Mouse (Mus musculus) lung, embryonic 15.5 days (tissue): ENCODE data around the gene Foxl1. TPM values are rescaled to one million over a fixed set of nuclear protein-coding genes. Genes with fewer than 3 reads are reported as not detected.

Experiments used
- ATAC-seq: fragments of 200-750 bp; cut with Nextera tagmentation; 2 replicates; pipeline ENCODE4 v1.8.0; 2017; ENCODE audit warnings: moderate number of reproducible peaks, borderline replicate concordance; ENCODE audit not compliant: low FRiP score, low TSS enrichment; ENCODE audit errors: extremely low read depth
- H3K27ac ChIP-seq: fragments of 300-500 bp; sonication (generic); 2 replicates; pipeline ENCODE4 v1.5.1; 2015; ENCODE audit warnings: moderate library complexity, mild to moderate bottlenecking, inconsistent platforms
- H3K27me3 ChIP-seq: fragments of 300-500 bp; sonication (generic); 2 replicates; pipeline ENCODE4 v1.6.1; 2015; ENCODE audit warnings: inconsistent platforms
- H3K36me3 ChIP-seq: fragments of 300-500 bp; sonication (generic); 2 replicates; pipeline ENCODE4 v1.6.1; 2015; ENCODE audit warnings: inconsistent platforms
- H3K4me1 ChIP-seq: fragments of 300-500 bp; sonication (generic); 2 replicates; pipeline ENCODE4 v1.6.1; 2015; ENCODE audit warnings: inconsistent platforms
- H3K4me2 ChIP-seq: fragments of 300-500 bp; sonication (generic); 2 replicates; pipeline ENCODE4 v1.6.1; 2015; ENCODE audit warnings: inconsistent platforms, mild to moderate bottlenecking, moderate library complexity
- H3K4me3 ChIP-seq: fragments of 300-500 bp; sonication (generic); 2 replicates; pipeline ENCODE4 v1.5.1; 2015; ENCODE audit warnings: mild to moderate bottlenecking, inconsistent platforms
- H3K9ac ChIP-seq: fragments of 300-500 bp; sonication (generic); 2 replicates; pipeline ENCODE4 v1.6.1; 2015; ENCODE audit warnings: inconsistent platforms
- H3K9me3 ChIP-seq: fragments of 300-500 bp; sonication (generic); 2 replicates; pipeline ENCODE4 v1.6.1; 2016; ENCODE audit warnings: inconsistent platforms
- WGBS: fragments of 180-500 bp; shearing (Covaris S2); methylation state at CpG from one replicate; pipeline ENCODE4 v1.1.7; 2015; 5-methylcytosine and 5-hydroxymethylcytosine counted together
- polyA plus RNA-seq: library from polyadenylated mRNA; unstranded; fragments of >200 nt; fragmentation: Nextera tagmentation; extraction: Ambion mirVana; gene quantifications from 2 replicates; pipeline ENCODE4 v1.2.1, GENCODE M21; 2015

Gene Foxl1
- polyA plus RNA-seq, 1 experiment from 2014 or later: 6.8 TPM

DNA sequence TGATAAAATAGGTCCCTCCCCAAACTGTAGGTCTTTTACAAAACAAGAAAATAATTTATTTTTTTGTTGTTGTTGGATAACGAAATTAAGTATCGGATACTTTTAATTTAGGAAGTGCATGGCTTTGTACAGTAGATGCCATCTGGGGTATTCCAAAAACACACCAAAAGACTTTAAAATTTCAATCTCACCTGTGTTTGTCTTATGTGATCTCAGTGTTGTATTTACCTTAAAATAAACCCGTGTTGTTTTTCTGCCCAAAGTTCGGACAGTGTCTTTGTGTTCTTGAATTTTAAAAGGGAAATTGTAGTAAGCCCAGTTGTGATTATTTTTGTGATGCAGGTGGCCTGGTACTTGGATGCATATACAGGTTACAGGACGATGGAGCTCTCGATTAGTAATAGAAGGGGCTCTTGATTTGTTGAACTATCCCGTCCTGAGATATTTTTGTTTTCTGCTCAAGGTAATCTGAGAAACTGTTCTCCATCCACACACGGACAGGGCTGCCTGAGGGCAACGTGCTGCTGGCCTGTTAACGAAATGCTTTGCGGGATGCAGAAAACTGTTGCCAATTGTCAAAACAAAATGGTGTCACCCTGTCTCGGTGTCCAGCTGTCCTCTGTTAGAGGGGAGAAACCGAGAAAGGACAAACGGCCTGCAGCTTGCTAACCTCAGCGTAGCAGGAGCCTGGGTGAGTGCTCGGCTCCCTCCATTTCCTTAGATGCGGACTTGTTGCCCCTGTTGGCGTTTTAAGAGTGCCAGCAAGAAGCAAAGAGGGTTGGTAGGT lies 8.9 kb upstream of the Foxl1 start:
- Histone ChIP-seq H3K4me1 (peaks cover 28% of the 10 kb centered on the region), H3K27ac (no peak overlapping the region), H3K9ac (no peak overlapping the region), H3K36me3 (no peaks in the 10 kb centered on the region), H3K9me3 (no peaks in the 10 kb centered on the region), H3K4me3 (peak overlapping the region; percentile 10), H3K4me2 (0 out of 2 replicates have a peak overlapping the region, but pooled peaks have one; percentile 10), H3K27me3 (peaks cover 97% of the 10 kb centered on the region)
- WGBS: 14% methylated on average over 18 of the region's 18 CpGs
- no peak for ATAC-seq

DNA sequence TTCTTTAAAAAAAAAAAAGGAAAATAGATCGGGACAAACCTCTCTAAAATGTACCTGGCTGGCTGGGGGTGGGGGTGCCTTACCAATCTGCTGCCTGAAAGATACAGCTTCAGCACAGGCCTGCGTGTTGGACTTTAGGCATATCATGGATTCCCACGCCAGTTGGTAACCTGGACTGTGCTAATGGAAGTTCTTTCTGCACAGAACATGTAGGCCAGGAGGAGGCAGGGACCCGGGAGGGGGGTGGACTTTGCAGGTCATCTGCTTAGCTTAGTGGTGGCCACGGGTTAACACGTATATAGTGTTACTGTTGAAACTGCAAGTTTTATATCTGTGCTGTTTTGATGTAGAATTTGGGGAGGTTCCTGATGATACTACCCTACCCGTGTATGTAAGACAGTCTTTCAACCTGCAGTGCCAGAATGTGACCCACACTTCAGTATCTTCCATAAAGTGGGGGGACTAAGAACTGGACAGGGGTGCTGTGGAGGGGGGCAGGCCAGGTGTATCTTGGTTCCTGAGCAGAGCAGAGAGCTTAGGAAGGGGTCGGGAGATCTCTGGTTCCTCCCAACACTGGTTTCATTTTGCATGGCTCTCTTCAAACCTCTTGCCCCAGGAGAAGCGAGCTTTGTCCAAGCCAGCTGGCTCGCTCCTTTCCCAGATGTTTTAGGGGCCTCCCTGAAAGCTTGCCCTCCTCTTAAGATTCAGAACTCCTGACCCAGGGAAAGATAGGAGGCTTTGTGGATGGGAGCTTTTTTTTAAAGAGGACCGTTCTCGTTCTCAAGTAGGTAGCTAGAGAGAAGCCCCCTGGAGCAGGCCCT lies 7.9 kb upstream of the Foxl1 start:
- Histone ChIP-seq H3K4me3 (peak overlapping the region; percentile 4; the same call in 1 of the 2 replicates), H3K4me2 (0 out of 2 replicates have a peak overlapping the region, but pooled peaks have one; percentile 10), H3K9me3 (no peaks in the 10 kb centered on the region), H3K36me3 (no peaks in the 10 kb centered on the region), H3K4me1 (peaks cover 30% of the 10 kb centered on the region), H3K27me3 (peaks cover 96% of the 10 kb centered on the region), H3K9ac (no peak overlapping the region), H3K27ac (no peak overlapping the region)
- WGBS: 36% methylated on average over 12 of the region's 12 CpGs
- no peak for ATAC-seq

GRCm38 (mm10) chr8:121120456-121121419 lies 7.0 kb upstream of the Foxl1 start:
- H3K4me1 ChIP-seq: peaks cover 25% of the 10 kb centered on the region
- 42% methylated on average over 17 of the region's 17 CpGs for WGBS
- no peak overlapping the region for H3K9ac ChIP-seq
- H3K27me3 ChIP-seq: peaks cover 96% of the 10 kb centered on the region
- H3K4me3 ChIP-seq: peak overlapping the region; percentile 3; the same call in 1 of the 2 replicates
- no peaks in the 10 kb centered on the region for H3K36me3 ChIP-seq
- no peaks in the 10 kb centered on the region for H3K9me3 ChIP-seq
- ATAC-seq: no peak
- H3K27ac ChIP-seq: no peak overlapping the region
- 0 out of 2 replicates have a peak overlapping the region, but pooled peaks have one; percentile 12 for H3K4me2 ChIP-seq

DNA sequence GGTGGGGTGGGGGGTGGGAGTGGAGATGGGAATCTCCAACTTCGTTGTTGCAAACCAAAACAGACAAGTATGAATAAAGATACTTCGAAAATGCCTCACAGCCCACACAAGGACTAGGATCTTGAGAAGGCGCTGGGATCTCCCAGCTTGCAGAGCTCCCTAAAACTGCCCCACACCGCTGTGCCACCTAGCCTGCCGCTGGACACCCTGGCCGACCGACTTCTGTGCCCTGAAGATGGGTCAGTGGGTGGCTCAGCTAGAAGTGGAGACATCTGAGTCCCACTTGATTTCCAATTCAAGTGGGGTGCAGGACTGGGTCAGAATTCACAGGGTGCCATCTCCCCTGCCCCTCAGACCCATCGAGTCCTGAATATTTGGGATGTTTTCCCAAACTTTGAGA lies 6.0 kb upstream of the Foxl1 start:
- ATAC-seq: no peak
- Histone ChIP-seq H3K9ac (no peak overlapping the region), H3K36me3 (no peaks in the 10 kb centered on the region), H3K27ac (no peak overlapping the region), H3K4me3 (no peak overlapping the region), H3K4me1 (peaks cover 28% of the 10 kb centered on the region), H3K9me3 (no peaks in the 10 kb centered on the region), H3K27me3 (peaks cover 98% of the 10 kb centered on the region), H3K4me2 (no peak overlapping the region)
- 48% methylated on average over 8 of the region's 8 CpGs for WGBS

- no peak overlapping the region for H3K9ac ChIP-seq
- 53% methylated on average over 7 of the region's 7 CpGs for WGBS
Measured at GRCm38 (mm10) chr8:121122368-121122767, 5.4 kb upstream of the Foxl1 start.

GRCm38 (mm10) chr8:121123113-121123512 lies 4.6 kb upstream of the Foxl1 start:
- no peak overlapping the region for H3K4me2 ChIP-seq
- no peak overlapping the region for H3K4me3 ChIP-seq
- H3K27me3 ChIP-seq: peaks cover 98% of the 10 kb centered on the region
- peaks cover 28% of the 10 kb centered on the region for H3K4me1 ChIP-seq
- H3K9me3 ChIP-seq: no peaks in the 10 kb centered on the region
- ATAC-seq: no peak
- H3K9ac ChIP-seq: no peak overlapping the region
- no peak overlapping the region for H3K27ac ChIP-seq
- no peaks in the 10 kb centered on the region for H3K36me3 ChIP-seq
- 73% methylated on average over 2 of the region's 2 CpGs for WGBS

More at GRCm38 (mm10) chr8:121122368-121122767, 5.4 kb upstream of the Foxl1 start:
- H3K4me2 ChIP-seq: no peak overlapping the region
- H3K9me3 ChIP-seq: no peaks in the 10 kb centered on the region
- no peak for ATAC-seq
- H3K27me3 ChIP-seq: peaks cover 98% of the 10 kb centered on the region
- H3K36me3 ChIP-seq: no peaks in the 10 kb centered on the region
- no peak overlapping the region for H3K4me3 ChIP-seq
- H3K4me1 ChIP-seq: peaks cover 28% of the 10 kb centered on the region
- no peak overlapping the region for H3K27ac ChIP-seq

GRCm38 (mm10) chr8:121124547-121125239 lies 3.0 kb upstream of the Foxl1 start:
- peaks cover 98% of the 10 kb centered on the region for H3K27me3 ChIP-seq

DNA sequence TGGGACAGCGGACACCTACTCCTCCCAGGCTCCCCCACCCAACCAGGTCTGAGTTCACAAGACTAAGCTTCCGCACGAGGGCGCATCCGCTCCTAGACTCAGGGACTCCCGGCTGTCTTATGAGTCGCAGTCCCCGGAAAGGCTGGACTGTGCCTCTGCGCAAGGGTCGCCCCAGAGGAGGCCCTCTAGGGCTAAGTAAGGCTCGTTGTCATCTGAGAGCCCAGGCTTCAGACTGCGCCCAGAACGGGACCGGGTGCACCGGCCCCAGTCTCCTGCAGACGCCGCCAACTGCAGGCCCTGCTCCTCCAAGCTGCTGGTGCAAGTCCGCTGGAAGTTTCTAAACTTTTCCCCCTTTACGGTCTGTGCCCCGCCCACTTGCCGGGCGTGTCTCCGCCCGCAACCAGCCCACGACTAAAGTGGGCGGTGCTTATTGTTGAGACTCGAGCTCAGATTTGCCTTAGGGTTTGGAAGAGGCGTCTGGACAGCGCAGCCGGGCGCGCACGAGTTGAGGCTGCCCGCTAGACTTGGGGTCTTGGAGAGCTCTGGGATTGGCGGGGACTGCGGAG lies 2.3 kb upstream of the Foxl1 start:
- Histone ChIP-seq H3K4me3 (peak overlapping the region; percentile 37), H3K4me2 (peak overlapping the region; percentile 68), H3K4me1 (peaks cover 41% of the 10 kb centered on the region), H3K36me3 (no peaks in the 10 kb centered on the region), H3K9ac (peak overlapping the region; percentile 25; the same call in 1 of the 2 replicates), H3K9me3 (no peaks in the 10 kb centered on the region), H3K27ac (peak overlapping the region; percentile 62), H3K27me3 (peaks cover 98% of the 10 kb centered on the region)
- under 1% methylated on average over 35 of the region's 36 CpGs for WGBS
- peak; percentile 68 for ATAC-seq

More at GRCm38 (mm10) chr8:121124547-121125239, 3.0 kb upstream of the Foxl1 start:
- Histone ChIP-seq H3K4me2 (peak overlapping the region; percentile 68), H3K9me3 (no peaks in the 10 kb centered on the region), H3K9ac (no peak overlapping the region), H3K27ac (no peak overlapping the region), H3K36me3 (no peaks in the 10 kb centered on the region), H3K4me1 (peaks cover 41% of the 10 kb centered on the region), H3K4me3 (peak overlapping the region; percentile 37)
- 14% methylated on average over 17 of the region's 17 CpGs for WGBS
- no peak for ATAC-seq

DNA sequence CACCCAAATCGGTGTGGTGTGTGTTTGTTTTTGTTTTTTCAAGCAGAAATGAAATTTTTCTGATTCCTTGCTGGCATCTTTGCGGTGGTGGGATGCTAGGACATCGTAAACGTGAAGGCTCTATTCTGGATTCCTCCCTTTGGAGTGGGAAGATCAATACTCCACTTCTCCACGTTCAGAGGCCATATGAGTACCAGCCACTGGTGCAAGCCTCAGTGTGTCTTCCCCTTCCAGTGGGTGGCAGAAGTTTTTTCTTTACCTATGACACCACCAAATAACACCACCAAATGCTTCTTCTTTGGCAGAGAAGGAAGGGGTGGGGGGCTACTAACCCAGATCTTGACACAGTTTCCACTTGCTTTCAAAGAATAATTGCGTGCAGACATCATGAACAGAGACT lies 1.5 kb upstream of the Foxl1 start:
- Histone ChIP-seq H3K27ac (peak overlapping the region; percentile 62; the same call in 1 of the 2 replicates), H3K27me3 (peaks cover 98% of the 10 kb centered on the region), H3K9ac (no peak overlapping the region), H3K36me3 (no peaks in the 10 kb centered on the region), H3K4me2 (peak overlapping the region; percentile 68), H3K4me1 (peaks cover 41% of the 10 kb centered on the region), H3K9me3 (no peaks in the 10 kb centered on the region), H3K4me3 (peak overlapping the region; percentile 37)
- WGBS: 6% methylated on average over 6 of the region's 6 CpGs
- ATAC-seq: no peak

- peaks cover 41% of the 10 kb centered on the region for H3K4me1 ChIP-seq
- WGBS: 2% methylated on average over 6 of the region's 6 CpGs
- H3K36me3 ChIP-seq: no peaks in the 10 kb centered on the region
- peak overlapping the region; percentile 43; the same call in 1 of the 2 replicates for H3K27ac ChIP-seq
- H3K27me3 ChIP-seq: peaks cover 97% of the 10 kb centered on the region
- no peaks in the 10 kb centered on the region for H3K9me3 ChIP-seq
- H3K4me2 ChIP-seq: peak overlapping the region; percentile 68
- H3K9ac ChIP-seq: no peak overlapping the region
- no peak overlapping the region for H3K4me3 ChIP-seq
- ATAC-seq: peak; percentile 8; the same call in 1 of the 2 replicates
Measured at GRCm38 (mm10) chr8:121126694-121127093, 1.0 kb upstream of the Foxl1 start.
